Mouse (Mus musculus) ES-Bruce4 (cell line): ENCODE measurements around the gene Ilkap.

Source experiments
- CTCF ChIP-seq: IDR thresholded peaks from one replicate; pipeline ENCODE4 v1.8.1; 2011; ENCODE audit warnings: low read depth, low read length
- EP300 ChIP-seq: IDR thresholded peaks from 2 replicates; pipeline ENCODE4 v1.6.1; 2011; ENCODE audit warnings: low read depth, low read length; ENCODE audit not compliant: insufficient read depth

GRCm38 (mm10) chr1:91398260-91399062 lies at the start of gene Ilkap:
- TF ChIP-seq CTCF, result no peak
- TF ChIP-seq EP300, result peak; percentile 54; the same call in 1 of the 2 replicates
